Mouse (Mus musculus) lung, postnatal 25 days (tissue): ENCODE measurements at regions not wholly inside any gene's neighbourhood (a gene's known extent, or its start where the extent isn't known, plus 50 kb on each side); places are given as distances from the start of the nearest gene placed in this dataset.

ENCODE experiments used
- DNase-seq: peaks from one replicate; pipeline ENCODE4 v3.0.0; 2022; ENCODE audit warnings: low spot score

DNA sequence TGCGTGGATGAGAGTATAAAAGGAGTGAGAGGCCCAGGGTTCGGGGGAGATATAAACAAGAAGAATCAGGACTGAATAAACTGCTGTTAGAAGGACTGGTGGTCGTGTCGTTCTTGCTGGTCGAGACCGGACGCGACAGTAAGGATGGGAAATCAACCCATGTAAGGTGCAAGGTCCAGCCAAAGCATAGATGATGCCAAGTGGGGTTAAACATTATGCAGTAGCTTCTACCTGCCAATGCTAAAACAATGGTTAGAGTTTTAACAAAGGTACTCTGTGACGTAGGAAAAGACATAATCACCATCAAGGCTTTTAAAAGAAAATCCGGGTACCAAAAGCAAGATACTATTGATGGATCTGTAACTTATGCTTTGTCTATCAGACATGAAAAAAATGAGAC lies 58.4 kb upstream of the Tmc1 start:
- DNase-seq, result no peak

- no peak for DNase-seq
These were observed 55.6 kb upstream of the Tmc1 start for GRCm38 (mm10) chr19:21009607-21010006.

DNA sequence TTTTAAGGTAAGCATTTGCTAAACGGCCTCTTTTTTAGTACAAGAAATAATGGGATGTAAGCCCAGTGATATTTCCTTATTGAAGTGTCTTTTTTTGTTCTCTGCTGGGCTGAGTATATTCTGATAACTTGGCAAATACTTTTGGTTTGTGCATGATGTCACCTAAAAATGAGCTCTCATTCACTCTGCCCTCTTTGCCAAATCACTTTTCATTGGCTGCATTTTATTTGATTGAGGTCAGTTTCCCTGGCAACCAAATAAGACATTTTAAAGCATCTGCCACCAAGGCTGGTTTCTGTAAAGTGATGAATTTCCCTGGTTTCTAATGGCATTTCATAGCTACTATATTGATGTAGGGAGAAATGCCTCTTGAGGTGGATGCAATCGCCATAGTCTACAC lies 50.4 kb upstream of the Tmc1 start:
- no peak for DNase-seq
